Mouse (Mus musculus): ENCODE results near the gene Hmgxb4.

GRCm38 (mm10) chr8:75032961-75033360, 39.8 kb downstream of the Hmgxb4 start:
- no peak for TF ChIP-seq CTCF (conservative IDR thresholded peaks at IDR 0.05; ENCODE audit: low read length)
- no peak for TF ChIP-seq NANOG (IDR thresholded peaks at IDR 0.05; ENCODE audit: borderline replicate concordance, low read length)
- TF ChIP-seq POU5F1 (IDR thresholded peaks at IDR 0.05; ENCODE audit: borderline replicate concordance, low read length) = no peak
